In genomic region chr7:145310526-145310925, GRCm38 (mm10) we compare ENCODE assay signal across 26 mouse cellular contexts. TPM values are rescaled to one million over a fixed set of nuclear protein-coding genes. Genes with fewer than 3 reads are reported as not detected.
DNase-seq lines count a peak whose midpoint lies in the region; ATAC-seq and TF ChIP-seq lines count a peak whose summit lies in the region.
"Had no signal": no experiment of that assay in that cellular context is flagged by ENCODE, and none has a peak within 500 bp of the region (broad histone marks: within the 10 kb centered on the region; RNA-seq: fewer than 3 reads in every experiment).

No protein-coding gene starts in this region.

- H3K9ac ChIP-seq in intestine, embryonic 15.5 days, result no peak overlapping the region
- no peak overlapping the region for H3K9ac ChIP-seq in intestine, postnatal 0 days (ENCODE audit: low read depth, low read length)
- no peak overlapping the region for H3K9ac ChIP-seq in kidney, embryonic 16.5 days (replicated peaks; ENCODE audit: low read length)
- H3K9ac ChIP-seq: embryonic facial prominence, embryonic 13.5 days; embryonic facial prominence, embryonic 15.5 days; forebrain, embryonic 12.5 days had no signal

- no peak overlapping the region for H3K27ac ChIP-seq in intestine, embryonic 15.5 days
- H3K27ac ChIP-seq in intestine, postnatal 0 days (ENCODE audit: low read depth, low read length), result no peak overlapping the region
- 0 out of 2 replicates have a peak overlapping the region, but pooled peaks have one; percentile 25 for H3K27ac ChIP-seq in kidney, embryonic 16.5 days (ENCODE audit: low read length)
- H3K27ac ChIP-seq: embryonic facial prominence, embryonic 13.5 days; embryonic facial prominence, embryonic 15.5 days; forebrain, embryonic 10.5 days; forebrain, embryonic 12.5 days had no signal

- H3K9me3 ChIP-seq in intestine, embryonic 15.5 days, result no peaks in the 10 kb centered on the region
- H3K9me3 ChIP-seq in intestine, postnatal 0 days (ENCODE audit: control insufficient read depth), result no peaks in the 10 kb centered on the region
- H3K9me3 ChIP-seq in kidney, embryonic 16.5 days (ENCODE audit: low read length), result no peaks in the 10 kb centered on the region
- H3K9me3 ChIP-seq: embryonic facial prominence, embryonic 13.5 days; embryonic facial prominence, embryonic 15.5 days; forebrain, embryonic 10.5 days; forebrain, embryonic 12.5 days; G1E had no signal

- no peak for DNase-seq in kidney, adult 9 months
- DNase-seq in kidney, postnatal 36 days, result peak; percentile 15 to 17
- DNase-seq in kidney, adult 8-10 months, result no peak
- DNase-seq: adrenal gland, adult 8-10 months; adrenal gland, postnatal 14 days; adrenal gland, postnatal 36 days; B cell, adult 2 months; cerebellum, adult 8-10 months; cerebellum, postnatal 14 days; cerebellum, postnatal 36 days; embryo, embryonic 11 days had no signal

- 49% methylated on average over 5 of the region's 5 CpGs for WGBS in intestine, embryonic 15.5 days
- 40% methylated on average over 5 of the region's 5 CpGs for WGBS in intestine, postnatal 0 days
- 67% methylated on average over 5 of the region's 5 CpGs for WGBS in kidney, embryonic 16.5 days

- no peaks in the 10 kb centered on the region for H3K27me3 ChIP-seq in intestine, embryonic 15.5 days (replicated peaks)
- no peaks in the 10 kb centered on the region for H3K27me3 ChIP-seq in intestine, postnatal 0 days (replicated peaks; ENCODE audit: control insufficient read depth, insufficient read depth, low read length)
- H3K27me3 ChIP-seq in kidney, embryonic 16.5 days (ENCODE audit: insufficient read depth, low read length), result no peaks in the 10 kb centered on the region
- H3K27me3 ChIP-seq: embryonic facial prominence, embryonic 13.5 days; embryonic facial prominence, embryonic 15.5 days; forebrain, embryonic 12.5 days; Patski had no signal

- H3K36me3 ChIP-seq in intestine, embryonic 15.5 days, result no peaks in the 10 kb centered on the region
- H3K36me3 ChIP-seq in intestine, postnatal 0 days (ENCODE audit: control insufficient read depth, insufficient read depth), result no peaks in the 10 kb centered on the region
- no peaks in the 10 kb centered on the region for H3K36me3 ChIP-seq in kidney, embryonic 16.5 days (ENCODE audit: insufficient read depth, low read length)
- H3K36me3 ChIP-seq: embryonic facial prominence, embryonic 13.5 days; embryonic facial prominence, embryonic 15.5 days; forebrain, embryonic 10.5 days; forebrain, embryonic 12.5 days; G1E had no signal

- H3K4me1 ChIP-seq in intestine, embryonic 15.5 days (replicated peaks), result 0 out of 2 replicates have a peak, but pooled peaks cover 4% of the 10 kb centered on the region
- H3K4me1 ChIP-seq in intestine, postnatal 0 days (replicated peaks; ENCODE audit: control insufficient read depth, insufficient read depth, low read length), result no peaks in the 10 kb centered on the region
- H3K4me1 ChIP-seq in kidney, embryonic 16.5 days (ENCODE audit: insufficient read depth, low read length), result 0 out of 2 replicates have a peak, but pooled peaks cover 6% of the 10 kb centered on the region
- H3K4me1 ChIP-seq: embryonic facial prominence, embryonic 15.5 days; forebrain, embryonic 12.5 days had no signal

- H3K4me3 ChIP-seq in intestine, embryonic 15.5 days (replicated peaks), result no peak overlapping the region
- no peak overlapping the region for H3K4me3 ChIP-seq in intestine, postnatal 0 days (ENCODE audit: low read depth, low read length)
- no peak overlapping the region for H3K4me3 ChIP-seq in kidney, embryonic 16.5 days (ENCODE audit: low read length)
- H3K4me3 ChIP-seq: embryonic facial prominence, embryonic 13.5 days; embryonic facial prominence, embryonic 15.5 days; erythroblast, embryonic 14.5 days; forebrain, embryonic 10.5 days; forebrain, embryonic 12.5 days had no signal

- no peak overlapping the region for H3K4me2 ChIP-seq in intestine, embryonic 15.5 days (replicated peaks)
- no peak overlapping the region for H3K4me2 ChIP-seq in intestine, postnatal 0 days (replicated peaks; ENCODE audit: low read depth)
- H3K4me2 ChIP-seq in kidney, embryonic 16.5 days (replicated peaks; ENCODE audit: low read depth, low read length), result no peak overlapping the region
- H3K4me2 ChIP-seq: embryonic facial prominence, embryonic 13.5 days; embryonic facial prominence, embryonic 15.5 days; forebrain, embryonic 12.5 days had no signal

- ATAC-seq in intestine, embryonic 15.5 days, result peak; percentile 81
- no peak; the same call in 1 of the 2 replicates for ATAC-seq in intestine, postnatal 0 days
- ATAC-seq in kidney, embryonic 16.5 days (ENCODE audit: low FRiP score, low TSS enrichment), result peak; percentile 69
- ATAC-seq: activated CD4-positive, CD25-positive, alpha-beta regulatory T cell, adult 4 months; CD4-positive, CD25-positive, alpha-beta regulatory T cell, adult 4 months; forebrain, embryonic 14.5 days; forebrain, embryonic 16.5 days; Patski had no signal

- TF ChIP-seq CTCF in intestine, postnatal 0 days (IDR thresholded peaks at IDR 0.05; ENCODE audit: low read depth), result no peak

RNA-seq across cellular contexts. Expression of gene Mrgprd, which starts 4.1 kb away (rescaled TPM):
- polyA plus RNA-seq in intestine, embryonic 15.5 days (2015; fragmentation: Nextera tagmentation; extraction: Ambion mirVana), result not detected in 2 replicates
- polyA plus RNA-seq in intestine, postnatal 0 days (2015; fragmentation: Nextera tagmentation; extraction: Ambion mirVana), result not detected in 2 replicates
- polyA plus RNA-seq in kidney, embryonic 16.5 days (2015; fragmentation: Nextera tagmentation; extraction: Ambion mirVana), result not detected in 2 replicates
- polyA plus RNA-seq: activated CD4-positive, CD25-positive, alpha-beta regulatory T cell, adult 4 months; embryonic facial prominence, embryonic 11.5 days; embryonic facial prominence, embryonic 13.5 days; embryonic facial prominence, embryonic 15.5 days; erythroblast, embryonic 14.5 days; forebrain, embryonic 10.5 days; forebrain, embryonic 12.5 days; forebrain, embryonic 14.5 days; forebrain, embryonic 16.5 days; G1E; Patski had no signal

RNA-seq across cellular contexts. Expression of gene Mrgprf, which starts 9.9 kb away (rescaled TPM):
- 1.8 and 2.1 TPM in 2 replicates for polyA plus RNA-seq in intestine, embryonic 15.5 days (2015; fragmentation: Nextera tagmentation; extraction: Ambion mirVana)
- 3.5 and 4.3 TPM in 2 replicates for polyA plus RNA-seq in intestine, postnatal 0 days (2015; fragmentation: Nextera tagmentation; extraction: Ambion mirVana)
- 3.5 and 3.8 TPM in 2 replicates for polyA plus RNA-seq in kidney, embryonic 16.5 days (2015; fragmentation: Nextera tagmentation; extraction: Ambion mirVana)
- polyA plus RNA-seq: activated CD4-positive, CD25-positive, alpha-beta regulatory T cell, adult 4 months; CD4-positive, CD25-positive, alpha-beta regulatory T cell, adult 4 months; erythroblast, embryonic 14.5 days; G1E had no signal

RNA-seq across cellular contexts. Expression of gene Tpcn2, which starts 26.7 kb away (rescaled TPM):
- polyA plus RNA-seq in intestine, embryonic 15.5 days (2015; fragmentation: Nextera tagmentation; extraction: Ambion mirVana), result 8.8 and 9.8 TPM in 2 replicates
- 7.6 and 8.0 TPM in 2 replicates for polyA plus RNA-seq in intestine, postnatal 0 days (2015; fragmentation: Nextera tagmentation; extraction: Ambion mirVana)
- polyA plus RNA-seq in kidney, embryonic 16.5 days (2015; fragmentation: Nextera tagmentation; extraction: Ambion mirVana), result 11.4 and 12.2 TPM in 2 replicates
- polyA plus RNA-seq: erythroblast, embryonic 14.5 days had no signal

Comparison
In these comparisons a context has a peak if more than half of its experiments do, and no peak if none do; other contexts are left out.
1. DNase-seq: peak in kidney, postnatal 36 days (2 of 2); none in kidney, adult 9 months (single experiment) and kidney, adult 8-10 months (0 of 2).